Mouse (Mus musculus): ENCODE results near the gene Pdpk1. TPM values are rescaled to one million over a fixed set of nuclear protein-coding genes. Genes with fewer than 3 reads are reported as not detected.
A peak's percentile ranks its signal among the peaks of the same experiment; 100 is the strongest.

The Pdpk1 gene
- total RNA-seq, 2 experiments from 2014 or later: 74.5 to 88.0 TPM

- ATAC-seq (replicated peaks; ENCODE audit: low FRiP score, poor library complexity, severe bottlenecking): no peak
These were observed 93.8 kb downstream of the Pdpk1 start for GRCm38 (mm10) chr17:24056636-24057625.

GRCm38 (mm10) chr17:24049008-24049407, 101.7 kb downstream of the Pdpk1 start:
- no peak for ATAC-seq (replicated peaks; ENCODE audit: low FRiP score, poor library complexity, severe bottlenecking)

GRCm38 (mm10) chr17:24048053-24048452, 102.7 kb downstream of the Pdpk1 start:
- ATAC-seq (replicated peaks; ENCODE audit: low FRiP score, poor library complexity, severe bottlenecking): no peak

- ATAC-seq (replicated peaks; ENCODE audit: low FRiP score, poor library complexity, severe bottlenecking): no peak
These were observed 104.7 kb downstream of the Pdpk1 start for GRCm38 (mm10) chr17:24046026-24046425.

GRCm38 (mm10) chr17:24045608-24046007, 105.1 kb downstream of the Pdpk1 start:
- ATAC-seq (replicated peaks; ENCODE audit: low FRiP score, poor library complexity, severe bottlenecking): no peak

GRCm38 (mm10) chr17:24044482-24044881, 106.2 kb downstream of the Pdpk1 start:
- no peak for ATAC-seq (replicated peaks; ENCODE audit: low FRiP score, poor library complexity, severe bottlenecking)

GRCm38 (mm10) chr17:24037844-24038243, 112.9 kb downstream of the Pdpk1 start, which contains the start of gene Prss27:
Gene Prss27 (plus strand): TSS chr17:24038144.
- no peak for ATAC-seq (replicated peaks; ENCODE audit: low FRiP score, poor library complexity, severe bottlenecking)

- no peak; the same call in 1 of the 2 replicates for ATAC-seq (replicated peaks; ENCODE audit: low FRiP score, poor library complexity, severe bottlenecking)
These were observed 113.4 kb downstream of the Pdpk1 start for GRCm38 (mm10) chr17:24037360-24037759.

- ATAC-seq (replicated peaks; ENCODE audit: low FRiP score, poor library complexity, severe bottlenecking): 0 out of 2 replicates have a peak, but pooled peaks have one; percentile 15
These were observed 113.8 kb downstream of the Pdpk1 start for GRCm38 (mm10) chr17:24036954-24037353.

GRCm38 (mm10) chr17:24035087-24035486, 115.6 kb downstream of the Pdpk1 start:
- ATAC-seq (replicated peaks; ENCODE audit: low FRiP score, poor library complexity, severe bottlenecking): no peak

GRCm38 (mm10) chr17:24030551-24030950, 120.2 kb downstream of the Pdpk1 start:
- ATAC-seq (replicated peaks; ENCODE audit: low FRiP score, poor library complexity, severe bottlenecking): no peak

GRCm38 (mm10) chr17:24029477-24029876, 121.2 kb downstream of the Pdpk1 start:
- no peak for ATAC-seq (replicated peaks; ENCODE audit: low FRiP score, poor library complexity, severe bottlenecking)

Other genes with a start within 250 kb of the Pdpk1 start
- gene Dcpp3, start 233.5 kb downstream of the Pdpk1 start, total RNA-seq (2015; ENCODE audit: low replicate concordance): not detected in 2 replicates
- gene Dcpp3, start 233.5 kb downstream of the Pdpk1 start, total RNA-seq (2017; ENCODE audit: low replicate concordance): not detected in 2 replicates
- not detected in 2 replicates for gene Sbp, start 209.3 kb downstream of the Pdpk1 start, total RNA-seq (2015; ENCODE audit: low replicate concordance)
- gene Sbp, start 209.3 kb downstream of the Pdpk1 start, total RNA-seq (2017; ENCODE audit: low replicate concordance): not detected in 2 replicates
- not detected in 2 replicates for gene Sbpl, start 195.7 kb downstream of the Pdpk1 start, total RNA-seq (2015; ENCODE audit: low replicate concordance)
- gene Sbpl, start 195.7 kb downstream of the Pdpk1 start, total RNA-seq (2017; ENCODE audit: low replicate concordance): not detected in 2 replicates
- gene Prss30, start 170.4 kb downstream of the Pdpk1 start, total RNA-seq (2015; ENCODE audit: low replicate concordance): 0.84 TPM in 1 of 2 replicates, not detected in the other
- not detected in 2 replicates for gene Prss30, start 170.4 kb downstream of the Pdpk1 start, total RNA-seq (2017; ENCODE audit: low replicate concordance)
- gene Prss22, start 152.8 kb downstream of the Pdpk1 start, total RNA-seq (2015; ENCODE audit: low replicate concordance): not detected in 2 replicates
- gene Prss22, start 152.8 kb downstream of the Pdpk1 start, total RNA-seq (2017; ENCODE audit: low replicate concordance): not detected in 2 replicates
- not detected in 2 replicates for gene Prss27, start 112.8 kb downstream of the Pdpk1 start, total RNA-seq (2015; ENCODE audit: low replicate concordance)
- not detected in 2 replicates for gene Prss27, start 112.8 kb downstream of the Pdpk1 start, total RNA-seq (2017; ENCODE audit: low replicate concordance)
- gene Kctd5, start 77.4 kb downstream of the Pdpk1 start, total RNA-seq (2015; ENCODE audit: low replicate concordance): 4.3 and 5.0 TPM in 2 replicates
- gene Kctd5, start 77.4 kb downstream of the Pdpk1 start, total RNA-seq (2017; ENCODE audit: low replicate concordance): 8.0 and 10.7 TPM in 2 replicates
- gene Amdhd2, start 12.8 kb upstream of the Pdpk1 start, total RNA-seq (2015; ENCODE audit: low replicate concordance): 10.5 and 20.5 TPM in 2 replicates
- 9.8 and 10.7 TPM in 2 replicates for gene Amdhd2, start 12.8 kb upstream of the Pdpk1 start, total RNA-seq (2017; ENCODE audit: low replicate concordance)
- gene Atp6v0c, start 18.8 kb upstream of the Pdpk1 start, total RNA-seq (2015; ENCODE audit: low replicate concordance): 231 and 265 TPM in 2 replicates
- gene Atp6v0c, start 18.8 kb upstream of the Pdpk1 start, total RNA-seq (2017; ENCODE audit: low replicate concordance): 83.8 and 103 TPM in 2 replicates
- 3.4 and 5.8 TPM in 2 replicates for gene Tbc1d24, start 54.6 kb upstream of the Pdpk1 start, total RNA-seq (2015; ENCODE audit: low replicate concordance)
- gene Tbc1d24, start 54.6 kb upstream of the Pdpk1 start, total RNA-seq (2017; ENCODE audit: low replicate concordance): 2.6 and 2.7 TPM in 2 replicates
- not detected in 2 replicates for gene Ntn3, start 58.6 kb upstream of the Pdpk1 start, total RNA-seq (2015; ENCODE audit: low replicate concordance)
- not detected in 2 replicates for gene Ntn3, start 58.6 kb upstream of the Pdpk1 start, total RNA-seq (2017; ENCODE audit: low replicate concordance)
- gene Tedc2, start 69.9 kb upstream of the Pdpk1 start, total RNA-seq (2015; ENCODE audit: low replicate concordance): 13.8 and 19.8 TPM in 2 replicates
- 16.2 and 17.2 TPM in 2 replicates for gene Tedc2, start 69.9 kb upstream of the Pdpk1 start, total RNA-seq (2017; ENCODE audit: low replicate concordance)
- 217 and 252 TPM in 2 replicates for gene Ccnf, start 100.6 kb upstream of the Pdpk1 start, total RNA-seq (2015; ENCODE audit: low replicate concordance)
- 391 and 426 TPM in 2 replicates for gene Ccnf, start 100.6 kb upstream of the Pdpk1 start, total RNA-seq (2017; ENCODE audit: low replicate concordance)
- not detected in 2 replicates for gene Abca17, start 200.1 kb upstream of the Pdpk1 start, total RNA-seq (2015; ENCODE audit: low replicate concordance)
- gene Abca17, start 200.1 kb upstream of the Pdpk1 start, total RNA-seq (2017; ENCODE audit: low replicate concordance): not detected in 2 replicates
- gene Abca3, start 201.0 kb upstream of the Pdpk1 start, total RNA-seq (2015; ENCODE audit: low replicate concordance): 38.9 and 43.2 TPM in 2 replicates
- gene Abca3, start 201.0 kb upstream of the Pdpk1 start, total RNA-seq (2017; ENCODE audit: low replicate concordance): 45.6 and 46.2 TPM in 2 replicates